Mouse (Mus musculus) spleen, postnatal 4 days (tissue): ENCODE data around the gene Zfp946.

Experiments
- DNase-seq, 2 experiments: peaks; one replicate each; pipeline ENCODE4 v3.0.0; 2022; ENCODE audit warnings: low spot score in 2 of 2

Zfp946 gene

DNA sequence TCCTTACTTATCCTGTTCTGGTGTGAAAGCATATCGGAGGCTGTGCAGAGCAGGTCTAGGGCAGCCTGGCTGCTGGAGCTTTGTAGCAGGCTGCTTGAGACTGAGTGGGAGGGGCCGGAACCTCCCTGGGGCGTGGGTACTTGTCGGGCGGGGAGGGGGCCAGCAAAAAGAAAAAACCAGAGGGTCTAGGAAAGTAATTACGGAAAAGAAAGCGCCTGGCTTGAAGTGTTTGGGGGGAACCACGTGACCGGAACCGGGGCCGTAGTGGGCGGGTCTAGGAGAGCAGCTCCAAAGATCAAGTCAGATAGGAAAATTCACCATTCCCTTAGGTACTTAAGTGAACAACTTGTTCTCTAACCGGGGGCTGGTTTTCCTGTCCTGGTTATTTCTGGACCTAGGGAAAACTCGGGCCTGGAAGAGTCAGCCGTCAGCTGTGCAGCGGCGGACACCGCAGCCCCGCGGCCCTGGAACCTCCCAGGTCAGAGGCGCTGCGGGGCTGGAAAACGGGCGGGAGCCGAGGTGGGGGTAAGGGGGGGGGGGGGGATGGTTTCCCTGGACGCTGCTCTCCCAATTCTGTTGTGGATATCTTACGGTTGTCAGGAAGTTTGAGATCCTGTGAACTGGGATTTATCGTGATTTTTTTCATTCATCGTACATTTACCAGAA is at the start of gene Zfp946:
Gene Zfp946, plus strand, starts transcription at position 271 of the 666 bp plus-strand sequence.
- peak; percentile 64 to 74 for DNase-seq

DNA sequence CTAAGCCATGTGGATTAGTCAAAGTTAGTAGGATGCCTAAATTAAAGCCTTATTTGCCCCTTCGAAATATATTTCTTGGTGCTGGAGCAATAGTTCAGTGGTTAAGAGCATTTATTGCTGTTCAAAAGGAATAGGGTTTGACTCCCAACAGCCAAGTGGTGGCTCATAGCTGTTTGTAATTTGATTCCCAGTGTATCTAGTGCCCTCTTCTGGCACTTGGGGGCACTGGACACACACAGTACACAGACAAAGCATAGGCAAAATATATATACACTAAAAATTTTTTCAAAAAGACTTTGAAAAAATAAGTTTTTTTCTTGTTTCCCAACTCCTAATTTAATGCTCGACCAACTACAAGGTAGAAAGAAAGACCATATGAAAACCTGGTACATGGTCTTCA is 13.3 kb upstream of the Zfp946 start:
- DNase-seq: no peak

DNA sequence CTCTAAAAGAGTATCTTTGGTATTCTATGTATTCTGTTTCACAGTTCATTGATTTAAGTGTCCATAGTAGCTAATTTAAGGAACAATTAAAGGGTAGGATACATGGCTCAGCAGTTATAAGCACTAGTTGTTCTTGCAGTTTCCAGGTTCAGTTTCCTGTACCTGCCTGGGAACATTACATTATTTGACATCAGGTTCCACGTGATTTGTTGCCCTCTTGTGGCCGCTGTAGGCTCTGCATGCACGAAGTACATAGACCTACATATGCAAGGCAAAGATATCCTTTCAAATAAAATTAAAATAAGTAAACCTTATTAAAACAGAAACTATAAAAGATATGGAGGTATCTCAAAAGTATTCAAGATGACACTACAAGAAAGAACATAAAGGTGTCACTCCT is 6.5 kb upstream of the Zfp946 start:
- DNase-seq: peak; percentile 39 to 76

DNA sequence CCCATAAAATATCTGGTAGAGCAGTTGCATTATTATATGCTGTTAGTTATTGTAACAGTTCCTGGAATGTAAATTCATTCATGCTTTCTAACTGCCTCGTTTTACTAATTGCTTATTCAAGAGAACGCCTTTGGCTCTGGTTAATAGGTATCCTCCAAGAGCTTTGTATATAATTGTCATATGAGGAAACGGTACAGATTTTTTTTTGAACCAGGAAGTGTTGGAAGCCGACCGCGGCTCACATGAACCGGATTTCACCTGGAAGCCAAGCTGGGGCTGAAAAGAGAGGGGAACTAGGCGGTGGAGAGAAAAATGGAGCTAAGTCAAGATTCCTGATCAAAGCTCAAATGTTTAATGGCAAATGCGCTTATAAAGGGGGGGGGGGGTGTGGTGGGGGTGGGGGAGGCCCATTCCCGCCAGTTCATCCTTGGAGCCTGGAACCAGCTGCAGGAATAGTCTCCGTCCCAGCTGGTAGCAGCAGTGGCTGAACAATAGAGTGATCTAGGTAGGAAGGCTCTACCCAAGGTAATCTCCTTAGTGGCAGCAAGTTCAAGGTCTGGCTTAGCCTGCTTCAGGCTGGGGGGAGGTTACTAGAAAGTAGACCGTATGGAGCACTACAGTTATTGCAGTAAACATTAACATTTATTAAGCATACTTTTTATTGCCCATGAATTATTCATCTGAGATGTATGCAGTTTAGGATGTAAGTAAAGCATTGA is 773 bp downstream of the Zfp946 start:
- DNase-seq: no peak

DNA sequence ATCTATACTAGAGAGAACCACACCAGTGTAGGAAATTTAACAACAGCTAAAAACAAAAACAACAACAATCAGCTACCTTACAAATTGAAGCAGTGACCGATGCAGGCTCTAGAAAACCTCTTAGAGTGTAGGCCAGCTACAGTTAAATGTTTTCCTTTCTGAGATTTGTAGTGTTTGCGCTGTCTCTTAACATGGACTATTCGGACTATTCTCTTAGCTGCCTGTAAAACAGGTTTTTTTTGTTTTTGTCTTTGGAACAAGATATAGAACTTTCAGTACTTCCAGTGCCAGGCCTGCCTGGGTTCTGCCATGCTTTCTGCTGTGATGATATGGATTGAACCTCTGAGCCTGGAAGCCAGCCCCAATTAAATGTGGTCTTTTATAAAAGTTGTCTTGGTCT is 23.7 kb downstream of the Zfp946 start:
- DNase-seq: no peak

DNA sequence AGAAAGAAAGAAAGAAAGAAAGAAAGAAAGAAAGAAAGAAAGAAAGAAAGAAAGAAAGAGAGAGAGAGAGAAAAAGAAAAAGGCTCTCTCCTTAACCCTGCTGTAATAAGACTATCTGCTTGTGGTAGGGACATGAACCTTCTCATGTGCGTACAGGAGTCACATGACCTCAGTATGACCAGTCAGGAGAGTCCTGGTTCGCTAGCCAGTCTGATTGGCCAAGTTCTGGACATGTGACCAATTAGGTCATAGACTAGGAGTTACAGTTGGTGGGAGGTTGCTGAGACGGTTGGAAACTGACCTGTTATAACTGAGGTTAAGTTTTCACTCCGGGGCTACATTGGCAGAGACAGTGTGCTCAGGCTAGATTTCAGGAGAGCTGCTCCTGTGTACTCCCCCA is 73.1 kb downstream of the Zfp946 start:
- DNase-seq: no peak
